ENCODE assay signal across 13 mouse cellular contexts in genomic region chr5:141540193-141540592, GRCm38 (mm10).
"Had no signal": no experiment of that assay in that cellular context is flagged by ENCODE, and none has a peak within 500 bp of the region (broad histone marks: within the 10 kb centered on the region; RNA-seq: fewer than 3 reads in every experiment).

No protein-coding gene starts in this region.

- H3K9me3 ChIP-seq: limb, embryonic 13.5 days; liver, embryonic 13.5 days; midbrain, embryonic 13.5 days; neural tube, embryonic 15.5 days had no signal

- H3K9ac ChIP-seq: limb, embryonic 13.5 days; liver, embryonic 13.5 days; midbrain, embryonic 13.5 days; neural tube, embryonic 15.5 days had no signal

- ATAC-seq: hindbrain, embryonic 16.5 days; midbrain, embryonic 13.5 days had no signal

- H3K4me3 ChIP-seq: limb, embryonic 13.5 days; liver, embryonic 13.5 days; midbrain, embryonic 13.5 days; myocyte; neural tube, embryonic 15.5 days had no signal

- H3K4me1 ChIP-seq: liver, embryonic 13.5 days had no signal

- DNase-seq: kidney, postnatal 25 days; left cerebral cortex, postnatal 4 days; liver, embryonic 13.5 days; lung, adult 18-20 months; lung, postnatal 10 days; right cerebral cortex, adult 18-20 months; right cerebral cortex, postnatal 25 days; thymus, postnatal 14 days had no signal

- H3K27ac ChIP-seq: limb, embryonic 13.5 days; liver, embryonic 13.5 days; midbrain, embryonic 13.5 days; neural tube, embryonic 15.5 days had no signal

- H3K27me3 ChIP-seq: limb, embryonic 13.5 days; liver, embryonic 13.5 days; midbrain, embryonic 13.5 days; neural tube, embryonic 15.5 days had no signal

- H3K36me3 ChIP-seq: limb, embryonic 13.5 days; liver, embryonic 13.5 days; midbrain, embryonic 13.5 days; neural tube, embryonic 15.5 days had no signal

- H3K4me2 ChIP-seq: limb, embryonic 13.5 days; liver, embryonic 13.5 days; midbrain, embryonic 13.5 days; neural tube, embryonic 15.5 days had no signal
